Mouse (Mus musculus): ENCODE data around the gene Cenpq.

DNA sequence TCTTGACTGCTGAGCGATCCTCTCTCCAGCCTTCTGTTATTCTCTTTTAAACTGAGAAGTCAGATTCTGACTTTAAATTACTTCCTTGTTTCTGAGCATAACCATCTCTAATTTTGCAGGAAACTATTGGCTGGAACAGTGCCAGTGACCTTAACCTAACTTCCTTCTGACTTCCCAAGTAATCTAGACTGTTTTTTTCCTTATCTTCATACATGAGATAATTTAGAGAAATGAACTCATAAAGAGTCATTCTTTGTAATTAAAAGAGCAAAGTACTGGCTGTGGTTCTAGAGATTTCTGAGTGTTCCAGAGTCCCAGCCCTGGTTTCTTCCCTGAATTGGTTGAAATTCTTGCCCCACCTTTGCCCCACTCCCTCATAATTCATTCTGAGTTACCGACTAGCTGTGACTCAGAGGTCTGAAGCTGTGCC is 61.2 kb downstream of the Cenpq start:
- no peak for TF ChIP-seq POLR2A (IDR thresholded peaks at IDR 0.05; ENCODE audit: low read depth, low read length)
- TF ChIP-seq POLR2AphosphoS2 (IDR thresholded peaks at IDR 0.05; ENCODE audit: low read depth, low read length) = no peak
- no peak for TF ChIP-seq JUND (conservative IDR thresholded peaks at IDR 0.05; ENCODE audit: low read depth, low read length)
- no peak for TF ChIP-seq SIN3A (IDR thresholded peaks at IDR 0.05; ENCODE audit: low read length)
- no peak for TF ChIP-seq E2F4 (IDR thresholded peaks at IDR 0.05; ENCODE audit: insufficient replicate concordance, low read depth, low read length)
- TF ChIP-seq USF1 (IDR thresholded peaks at IDR 0.05; ENCODE audit: low read depth, low read length) = no peak
- no peak for TF ChIP-seq EP300 (IDR thresholded peaks at IDR 0.05; ENCODE audit: low read length)
- TF ChIP-seq CTCF (conservative IDR thresholded peaks at IDR 0.05 in 1 of 2, IDR thresholded peaks at IDR 0.05 in 1 of 2; ENCODE audit: low read depth in 2 of 2, low read length in 2 of 2) = no peak
- no peak for TF ChIP-seq ZC3H11A (IDR thresholded peaks at IDR 0.05; ENCODE audit: low read depth, low read length)
- TF ChIP-seq NRF1 (IDR thresholded peaks at IDR 0.05; ENCODE audit: low read depth, low read length) = no peak

Measured in CH12.LX (cell line).